Mouse (Mus musculus) hindbrain, embryonic 12.5 days (tissue): Measurements from ENCODE around the gene Adora3. TPM values are rescaled to one million over a fixed set of nuclear protein-coding genes. Genes with fewer than 3 reads are reported as not detected.

Experiments used
- ATAC-seq: fragments of 200-750 bp; cut with Nextera tagmentation; 2 replicates; pipeline ENCODE4 v1.8.0; 2017; ENCODE audit warnings: moderate TSS enrichment; ENCODE audit not compliant: low FRiP score
- H3K27ac ChIP-seq: fragments of 300-500 bp; sonication (generic); 2 replicates; pipeline ENCODE4 v1.5.1; 2016; ENCODE audit warnings: mild to moderate bottlenecking
- H3K27me3 ChIP-seq: fragments of 300-500 bp; sonication (generic); 2 replicates; pipeline ENCODE4 v1.6.1; 2016; ENCODE audit warnings: mild to moderate bottlenecking
- H3K36me3 ChIP-seq: fragments of 300-500 bp; sonication (generic); 2 replicates; pipeline ENCODE4 v1.6.1; 2016; ENCODE audit warnings: mild to moderate bottlenecking
- H3K4me1 ChIP-seq: fragments of 300-500 bp; sonication (generic); 2 replicates; pipeline ENCODE4 v1.6.1; 2016
- H3K4me2 ChIP-seq: fragments of 300-500 bp; sonication (generic); replicated peaks from 2 replicates; pipeline ENCODE4 v1.6.1; 2016; ENCODE audit warnings: mild to moderate bottlenecking
- H3K4me3 ChIP-seq: fragments of 300-500 bp; sonication (generic); 2 replicates; pipeline ENCODE4 v1.5.1; 2016; ENCODE audit warnings: mild to moderate bottlenecking
- H3K9ac ChIP-seq: fragments of 300-500 bp; sonication (generic); 2 replicates; pipeline ENCODE4 v1.6.1; 2016; ENCODE audit warnings: mild to moderate bottlenecking, moderate library complexity
- H3K9me3 ChIP-seq: fragments of 300-500 bp; sonication (generic); replicated peaks from 2 replicates; pipeline ENCODE4 v1.6.1; 2016; ENCODE audit warnings: mild to moderate bottlenecking
- WGBS: fragments of 180-500 bp; shearing (Covaris S2); methylation state at CpG from one replicate; pipeline ENCODE4 v1.1.7; 2016; 5-methylcytosine and 5-hydroxymethylcytosine counted together
- polyA plus RNA-seq: library from polyadenylated mRNA; unstranded; fragments of >200 nt; fragmentation: Nextera tagmentation; extraction: Ambion mirVana; gene quantifications from 2 replicates; pipeline ENCODE4 v1.2.1, GENCODE M21; 2016

The Adora3 gene
- polyA plus RNA-seq, 1 experiment from 2014 or later = not detected

GRCm38 (mm10) chr3:105898325-105898724 lies 27.7 kb downstream of the Adora3 start:
- Histone ChIP-seq H3K4me2 (no peak overlapping the region), H3K36me3 (no peaks in the 10 kb centered on the region), H3K27ac (no peak overlapping the region), H3K9ac (no peak overlapping the region), H3K4me1 (no peaks in the 10 kb centered on the region), H3K27me3 (no peaks in the 10 kb centered on the region), H3K4me3 (no peak overlapping the region), H3K9me3 (no peaks in the 10 kb centered on the region)
- ATAC-seq = no peak
- WGBS = 88% methylated on average over 2 of the region's 2 CpGs

DNA sequence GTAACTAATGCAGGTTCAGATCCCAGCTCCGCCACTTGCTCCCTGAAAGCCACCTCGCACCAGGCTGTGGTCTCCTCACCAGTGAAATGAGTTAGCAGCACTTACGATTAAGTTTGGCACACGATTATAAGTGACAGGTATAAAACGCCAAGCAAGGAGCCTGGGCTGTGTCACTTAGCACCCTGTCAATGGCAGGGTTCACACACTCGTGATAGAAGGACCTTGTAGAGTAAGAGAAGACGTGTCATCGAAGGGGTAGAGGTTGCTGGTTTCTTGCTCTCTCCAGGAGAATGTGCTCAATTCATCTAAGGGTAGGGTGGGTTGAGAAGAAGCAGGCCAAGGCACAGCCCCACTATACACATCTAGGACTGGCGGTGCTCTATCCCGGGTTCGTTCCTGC lies 28.2 kb downstream of the Adora3 start:
- no peak overlapping the region for H3K27ac ChIP-seq
- WGBS = 93% methylated on average over 11 of the region's 11 CpGs
- no peaks in the 10 kb centered on the region for H3K9me3 ChIP-seq
- no peak overlapping the region for H3K4me3 ChIP-seq
- ATAC-seq = no peak
- no peaks in the 10 kb centered on the region for H3K27me3 ChIP-seq
- no peak overlapping the region for H3K4me2 ChIP-seq
- H3K4me1 ChIP-seq = no peaks in the 10 kb centered on the region
- H3K36me3 ChIP-seq = no peaks in the 10 kb centered on the region
- no peak overlapping the region for H3K9ac ChIP-seq

- no peak overlapping the region for H3K4me2 ChIP-seq
- H3K4me1 ChIP-seq = no peaks in the 10 kb centered on the region
- peak; percentile 63 for ATAC-seq
- H3K4me3 ChIP-seq = no peak overlapping the region
- no peaks in the 10 kb centered on the region for H3K27me3 ChIP-seq
- WGBS = 44% methylated on average over 8 of the region's 8 CpGs
- no peaks in the 10 kb centered on the region for H3K36me3 ChIP-seq
- H3K9me3 ChIP-seq = no peaks in the 10 kb centered on the region
- H3K27ac ChIP-seq = no peak overlapping the region
- H3K9ac ChIP-seq = no peak overlapping the region
These were observed 28.9 kb downstream of the Adora3 start for GRCm38 (mm10) chr3:105899394-105900147.

DNA sequence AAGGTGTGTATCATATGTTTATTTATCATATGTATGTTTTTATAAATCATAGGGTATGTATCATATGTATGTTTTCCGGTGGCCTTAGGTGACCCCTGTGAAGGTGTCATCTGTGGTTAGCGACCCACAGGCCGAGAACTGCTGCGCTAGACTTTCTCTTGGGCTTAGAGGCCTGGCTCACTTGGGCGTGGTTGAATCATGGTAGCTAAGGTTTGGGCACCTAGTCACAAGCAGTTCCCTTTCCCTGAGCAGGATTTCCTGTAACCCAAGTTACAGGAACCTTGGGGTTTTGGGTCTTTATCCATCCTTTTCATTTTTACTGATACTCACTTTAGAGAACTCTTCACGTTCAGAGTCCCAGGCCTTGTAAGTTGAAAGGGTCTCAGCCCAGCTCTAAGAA lies 29.6 kb downstream of the Adora3 start:
- no peak overlapping the region for H3K9ac ChIP-seq
- H3K4me2 ChIP-seq = no peak overlapping the region
- no peaks in the 10 kb centered on the region for H3K4me1 ChIP-seq
- no peaks in the 10 kb centered on the region for H3K27me3 ChIP-seq
- H3K4me3 ChIP-seq = no peak overlapping the region
- no peak for ATAC-seq
- no peaks in the 10 kb centered on the region for H3K36me3 ChIP-seq
- no peaks in the 10 kb centered on the region for H3K9me3 ChIP-seq
- 79% methylated on average over 6 of the region's 6 CpGs for WGBS
- no peak overlapping the region for H3K27ac ChIP-seq

- 81% methylated on average over 3 of the region's 3 CpGs for WGBS
- Histone ChIP-seq H3K4me1 (no peaks in the 10 kb centered on the region), H3K4me3 (no peak overlapping the region), H3K9me3 (no peaks in the 10 kb centered on the region), H3K9ac (no peak overlapping the region), H3K36me3 (no peaks in the 10 kb centered on the region), H3K27me3 (no peaks in the 10 kb centered on the region), H3K27ac (no peak overlapping the region), H3K4me2 (no peak overlapping the region)
- ATAC-seq = no peak
These were observed 30.1 kb downstream of the Adora3 start for GRCm38 (mm10) chr3:105900716-105901115.

- ATAC-seq = no peak
- H3K4me3 ChIP-seq = no peak overlapping the region
- no peaks in the 10 kb centered on the region for H3K4me1 ChIP-seq
- 80% methylated on average over 4 of the region's 4 CpGs for WGBS
- no peaks in the 10 kb centered on the region for H3K9me3 ChIP-seq
- no peak overlapping the region for H3K4me2 ChIP-seq
- H3K27me3 ChIP-seq = no peaks in the 10 kb centered on the region
- H3K9ac ChIP-seq = no peak overlapping the region
- no peaks in the 10 kb centered on the region for H3K36me3 ChIP-seq
- no peak overlapping the region for H3K27ac ChIP-seq
These were observed 30.8 kb downstream of the Adora3 start for GRCm38 (mm10) chr3:105901468-105901867.

DNA sequence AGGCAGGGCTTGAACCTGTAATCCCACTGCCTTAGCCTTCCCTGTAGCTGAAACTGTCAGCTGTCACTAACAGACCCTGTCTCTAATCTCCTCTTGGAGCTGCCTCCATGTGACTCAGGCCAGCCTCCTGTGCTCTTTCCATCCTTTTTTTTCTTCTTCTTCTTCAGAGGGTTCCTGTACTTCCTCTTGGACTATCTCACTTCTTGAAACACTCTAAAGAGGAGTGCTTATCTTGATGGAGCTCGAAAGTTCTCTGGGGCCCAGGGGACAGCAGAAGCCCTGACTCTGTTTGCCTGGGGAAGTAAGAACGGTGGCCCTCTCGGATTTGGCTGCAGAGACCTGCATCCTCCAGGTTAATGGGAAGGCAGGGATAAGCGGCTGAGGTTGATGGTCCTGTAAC lies 33.6 kb downstream of the Adora3 start:
- Histone ChIP-seq H3K36me3 (no peaks in the 10 kb centered on the region), H3K9ac (no peak overlapping the region), H3K27me3 (no peaks in the 10 kb centered on the region), H3K9me3 (no peaks in the 10 kb centered on the region), H3K4me3 (no peak overlapping the region), H3K27ac (no peak overlapping the region), H3K4me2 (no peak overlapping the region), H3K4me1 (no peaks in the 10 kb centered on the region)
- no peak for ATAC-seq
- 88% methylated on average over 4 of the region's 4 CpGs for WGBS

GRCm38 (mm10) chr3:105904721-105905120 lies 34.1 kb downstream of the Adora3 start:
- Histone ChIP-seq H3K4me3 (no peak overlapping the region), H3K27ac (no peak overlapping the region), H3K4me2 (no peak overlapping the region), H3K4me1 (no peaks in the 10 kb centered on the region), H3K9me3 (no peaks in the 10 kb centered on the region), H3K27me3 (no peaks in the 10 kb centered on the region), H3K9ac (no peak overlapping the region), H3K36me3 (no peaks in the 10 kb centered on the region)
- no peak for ATAC-seq
- WGBS = 92% methylated on average over 9 of the region's 9 CpGs

DNA sequence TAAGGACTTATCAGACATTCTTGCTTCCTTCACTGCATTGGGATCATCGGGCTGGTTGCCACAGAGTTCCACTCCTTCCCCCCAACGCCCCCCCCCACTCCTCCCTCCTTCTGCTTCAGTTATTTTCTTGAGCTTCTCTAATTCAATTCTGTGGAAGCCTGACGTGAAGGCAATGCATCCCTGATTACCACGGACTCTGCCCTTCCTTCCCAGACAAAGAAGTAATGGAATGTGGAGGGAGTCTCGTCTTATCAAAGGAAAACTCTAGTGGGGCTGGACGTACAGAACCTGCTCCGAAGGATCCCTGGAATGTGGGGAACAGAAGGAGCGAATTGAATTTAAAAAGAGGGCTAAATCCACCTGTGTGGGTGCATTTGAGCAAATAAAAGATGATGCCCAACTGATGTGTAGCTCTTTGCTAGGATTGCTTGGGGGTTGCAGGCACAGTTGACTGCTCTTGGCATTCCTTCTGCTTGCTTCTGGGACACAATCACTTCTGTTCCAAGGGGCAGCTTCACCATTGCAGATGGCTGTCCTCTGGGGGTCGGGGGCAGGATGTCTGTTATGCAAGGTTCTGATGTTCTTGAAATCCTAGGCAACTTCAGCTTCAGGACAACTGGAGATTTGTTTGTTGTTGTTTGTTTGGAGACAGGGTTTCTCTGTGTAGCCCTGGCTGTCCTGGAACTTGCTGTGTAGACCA lies 37.4 kb downstream of the Adora3 start:
- 48% methylated on average over 9 of the region's 9 CpGs for WGBS
- H3K9me3 ChIP-seq = no peaks in the 10 kb centered on the region

GRCm38 (mm10) chr3:105908976-105909375 lies 38.3 kb downstream of the Adora3 start:
- H3K27me3 ChIP-seq = no peaks in the 10 kb centered on the region
- no peak for ATAC-seq
- no peaks in the 10 kb centered on the region for H3K9me3 ChIP-seq
- H3K27ac ChIP-seq = no peak overlapping the region
- no peak overlapping the region for H3K9ac ChIP-seq
- WGBS = 92% methylated on average over 4 of the region's 4 CpGs
- no peak overlapping the region for H3K4me3 ChIP-seq
- no peaks in the 10 kb centered on the region for H3K4me1 ChIP-seq
- H3K4me2 ChIP-seq = no peak overlapping the region
- H3K36me3 ChIP-seq = no peaks in the 10 kb centered on the region

More for the DNA sequence above, 37.4 kb downstream of the Adora3 start:
- H3K9ac ChIP-seq = no peak overlapping the region
- ATAC-seq = no peak
- no peak overlapping the region for H3K4me2 ChIP-seq
- no peaks in the 10 kb centered on the region for H3K27me3 ChIP-seq
- H3K4me3 ChIP-seq = no peak overlapping the region
- H3K27ac ChIP-seq = no peak overlapping the region
- H3K36me3 ChIP-seq = no peaks in the 10 kb centered on the region
- no peaks in the 10 kb centered on the region for H3K4me1 ChIP-seq

- H3K9me3 ChIP-seq = no peaks in the 10 kb centered on the region
- no peak overlapping the region for H3K27ac ChIP-seq
- no peak overlapping the region for H3K4me2 ChIP-seq
- H3K9ac ChIP-seq = no peak overlapping the region
- H3K27me3 ChIP-seq = no peaks in the 10 kb centered on the region
- no peaks in the 10 kb centered on the region for H3K36me3 ChIP-seq
- no peak for ATAC-seq
- H3K4me1 ChIP-seq = no peaks in the 10 kb centered on the region
- WGBS = 88% methylated on average over 11 of the region's 11 CpGs
- no peak overlapping the region for H3K4me3 ChIP-seq
These were observed 40.0 kb downstream of the Adora3 start for GRCm38 (mm10) chr3:105910519-105911190.

DNA sequence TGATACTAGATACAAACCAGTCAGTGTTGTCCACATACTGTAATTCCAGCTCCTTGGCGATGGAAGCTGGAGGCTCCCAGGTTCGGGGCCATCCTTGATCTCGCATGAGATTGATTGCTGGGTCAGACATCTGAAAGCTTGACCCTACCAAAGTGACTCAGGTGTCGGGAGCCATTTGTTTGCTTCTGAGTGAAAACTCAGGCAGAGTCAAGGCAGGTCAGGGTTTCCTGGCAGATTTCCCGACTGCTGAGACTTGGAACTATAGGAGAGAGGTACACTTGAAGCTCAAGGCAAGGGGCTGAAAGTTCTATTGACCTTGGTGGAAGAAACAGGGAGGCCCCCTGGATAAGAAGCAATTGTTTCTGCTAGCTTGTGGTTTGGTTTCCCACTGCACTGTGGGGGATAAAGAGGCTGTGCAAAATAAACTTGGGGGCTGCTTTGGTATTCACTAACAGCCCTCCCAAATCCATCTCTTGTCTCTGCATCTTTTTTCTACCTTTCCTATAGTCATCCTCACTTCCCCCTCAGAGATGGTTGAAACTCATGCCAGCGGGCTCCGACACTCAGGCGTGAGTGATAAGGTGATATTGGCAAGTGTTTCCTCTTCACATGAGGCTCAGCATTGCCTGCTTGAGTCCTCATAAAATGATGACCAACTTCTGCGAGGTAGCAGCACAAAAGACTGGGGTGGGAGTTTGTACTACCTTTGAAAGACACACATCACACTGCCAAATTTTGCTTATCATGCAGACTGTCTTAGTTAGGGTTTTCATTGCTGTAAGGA lies 41.6 kb downstream of the Adora3 start:
- no peaks in the 10 kb centered on the region for H3K36me3 ChIP-seq
- H3K4me1 ChIP-seq = no peaks in the 10 kb centered on the region
- H3K4me2 ChIP-seq = no peak overlapping the region
- H3K27ac ChIP-seq = no peak overlapping the region
- no peak overlapping the region for H3K4me3 ChIP-seq
- no peak for ATAC-seq
- no peak overlapping the region for H3K9ac ChIP-seq
- 83% methylated on average over 9 of the region's 9 CpGs for WGBS
- H3K27me3 ChIP-seq = no peaks in the 10 kb centered on the region
- no peaks in the 10 kb centered on the region for H3K9me3 ChIP-seq
